Mouse (Mus musculus) neutrophil, adult 5-6 weeks (primary cell): ENCODE results near the gene Dync1i1. TPM values are rescaled to one million over a fixed set of nuclear protein-coding genes. Genes with fewer than 3 reads are reported as not detected.

Experiments used
- ATAC-seq: fragments of 151-379, 151-347 bp; 2 replicates; pipeline ENCODE4 v1.8.0; 2017; ENCODE audit warnings: mild to moderate bottlenecking, moderate TSS enrichment; ENCODE audit not compliant: insufficient number of reproducible peaks, poor library complexity, low FRiP score, severe bottlenecking; ENCODE audit errors: extremely low read depth
- total RNA-seq: library from RNA; stranded (forward); fragments of 200-1000 nt; gene quantifications from 2 replicates; pipeline ENCODE4 v1.2.3, GENCODE M21; 2017

The Dync1i1 gene
- total RNA-seq, 1 experiment from 2014 or later, result not detected

GRCm38 (mm10) chr6:5762943-5763342 lies 37.5 kb downstream of the Dync1i1 start:
- no peak for ATAC-seq

- ATAC-seq, result no peak
Measured at GRCm38 (mm10) chr6:5768576-5768975, 43.1 kb downstream of the Dync1i1 start.

GRCm38 (mm10) chr6:5770283-5770682 lies 44.8 kb downstream of the Dync1i1 start:
- no peak for ATAC-seq

GRCm38 (mm10) chr6:5775461-5775860 lies 50.0 kb downstream of the Dync1i1 start:
- no peak for ATAC-seq

- no peak for ATAC-seq
Measured at GRCm38 (mm10) chr6:5781752-5782151, 56.3 kb downstream of the Dync1i1 start.

- ATAC-seq, result no peak
Measured at GRCm38 (mm10) chr6:5783830-5784229, 58.4 kb downstream of the Dync1i1 start.

- ATAC-seq, result no peak
Measured at GRCm38 (mm10) chr6:5790607-5791006, 65.2 kb downstream of the Dync1i1 start.

- ATAC-seq, result no peak
Measured at GRCm38 (mm10) chr6:5794106-5794753, 68.8 kb downstream of the Dync1i1 start.

- ATAC-seq, result no peak
Measured at GRCm38 (mm10) chr6:5795314-5795713, 69.9 kb downstream of the Dync1i1 start.

- no peak for ATAC-seq
Measured at GRCm38 (mm10) chr6:5802124-5802839, 76.8 kb downstream of the Dync1i1 start.

- no peak for ATAC-seq
Measured at GRCm38 (mm10) chr6:5802840-5803491, 77.5 kb downstream of the Dync1i1 start.

GRCm38 (mm10) chr6:5808008-5808421 lies 82.6 kb downstream of the Dync1i1 start:
- ATAC-seq, result no peak

GRCm38 (mm10) chr6:5812076-5812475 lies 86.6 kb downstream of the Dync1i1 start:
- no peak for ATAC-seq

- no peak for ATAC-seq
Measured at GRCm38 (mm10) chr6:5819674-5820073, 94.2 kb downstream of the Dync1i1 start.

GRCm38 (mm10) chr6:5825461-5825860 lies 100.0 kb downstream of the Dync1i1 start:
- ATAC-seq, result no peak

- ATAC-seq, result no peak
Measured at GRCm38 (mm10) chr6:5827064-5827463, 101.6 kb downstream of the Dync1i1 start.

- ATAC-seq, result no peak
Measured at GRCm38 (mm10) chr6:5828409-5828974, 103.1 kb downstream of the Dync1i1 start.

- ATAC-seq, result no peak
Measured at GRCm38 (mm10) chr6:5829148-5829547, 103.7 kb downstream of the Dync1i1 start.

- ATAC-seq, result no peak
Measured at GRCm38 (mm10) chr6:5830717-5831116, 105.3 kb downstream of the Dync1i1 start.

- no peak for ATAC-seq
Measured at GRCm38 (mm10) chr6:5831233-5831632, 105.8 kb downstream of the Dync1i1 start.
